Mouse (Mus musculus): Measurements from ENCODE around the gene Anapc1. TPM values are rescaled to one million over a fixed set of nuclear protein-coding genes. Genes with fewer than 3 reads are reported as not detected.
A peak's percentile ranks its signal among the peaks of the same experiment; 100 is the strongest.
"Not testable (repeated sequence)": the region's sequence is repeated elsewhere in the genome, so short reads cannot be mapped to it uniquely, and the experiment has no call there.

Gene Anapc1
- total RNA-seq, 1 experiment = 93.3 TPM

DNA sequence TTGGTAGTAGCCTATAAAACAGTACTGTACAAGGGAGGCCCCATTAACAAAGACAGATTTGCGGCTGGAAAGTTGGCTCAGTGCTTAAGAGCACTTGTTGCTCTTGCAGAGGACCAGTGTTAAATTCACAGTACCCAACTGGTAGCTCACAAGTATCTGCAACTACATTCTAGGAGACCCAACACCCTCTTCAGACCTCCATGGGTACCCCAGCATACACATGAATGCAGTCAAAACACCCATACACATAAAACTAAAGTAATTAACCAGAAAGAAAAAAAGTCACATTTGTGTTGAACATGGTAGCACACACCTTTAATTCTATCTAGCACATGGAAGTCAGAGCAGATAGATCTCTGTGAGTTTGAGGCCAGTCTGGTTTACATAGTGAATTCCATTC is 9.9 kb upstream of the Anapc1 start:
- TF ChIP-seq ZNF384 (IDR thresholded peaks at IDR 0.05; ENCODE audit: low read depth, low read length) (no peak), MAFK (IDR thresholded peaks at IDR 0.05; ENCODE audit: insufficient read depth, low read depth, low read length) (no peak), ZC3H11A (IDR thresholded peaks at IDR 0.05; ENCODE audit: borderline replicate concordance, low read depth, low read length) (no peak), CHD2 (IDR thresholded peaks at IDR 0.05; ENCODE audit: low read depth, low read length) (no peak), HCFC1 (IDR thresholded peaks at IDR 0.05; ENCODE audit: borderline replicate concordance, insufficient read depth, low read length) (no peak)
- in situ Hi-C loops (cut with MboI; ENCODE audit: low sequenced_read_pairs in 2 of 2, unreplicated experiment in 2 of 2) = loop anchor here in 1 of 2 experiments (10.0 kb wide), 1 partner anchor 118 kb away; the partner anchor contains the start of gene Tmem87b
- Histone ChIP-seq H3K27ac (ENCODE audit: insufficient read depth, low read depth, low read length, poor library complexity, severe bottlenecking) (no peak overlapping the region), H3K4me3 (ENCODE audit: insufficient read depth in 1 of 2, low read depth in 1 of 2, low read length in 2 of 2, poor library complexity in 1 of 2, severe bottlenecking in 1 of 2) (no peak overlapping the region), H3K9ac (ENCODE audit: insufficient read depth, low read depth, low read length, poor library complexity, severe bottlenecking) (no peak overlapping the region), H3K9me3 (ENCODE audit: control insufficient read depth, insufficient read depth, low read depth, low read length) (no peaks in the 10 kb centered on the region), H3K36me3 (ENCODE audit: control insufficient read depth, insufficient read depth, low read length, poor library complexity, severe bottlenecking) (no peaks in the 10 kb centered on the region), H3K4me1 (ENCODE audit: control insufficient read depth in 2 of 2, insufficient read depth in 2 of 2, low read length in 2 of 2, poor library complexity in 1 of 2) (no peaks in the 10 kb centered on the region)
- DNase-seq (ENCODE audit: low read depth, low spot score) = no peak

DNA sequence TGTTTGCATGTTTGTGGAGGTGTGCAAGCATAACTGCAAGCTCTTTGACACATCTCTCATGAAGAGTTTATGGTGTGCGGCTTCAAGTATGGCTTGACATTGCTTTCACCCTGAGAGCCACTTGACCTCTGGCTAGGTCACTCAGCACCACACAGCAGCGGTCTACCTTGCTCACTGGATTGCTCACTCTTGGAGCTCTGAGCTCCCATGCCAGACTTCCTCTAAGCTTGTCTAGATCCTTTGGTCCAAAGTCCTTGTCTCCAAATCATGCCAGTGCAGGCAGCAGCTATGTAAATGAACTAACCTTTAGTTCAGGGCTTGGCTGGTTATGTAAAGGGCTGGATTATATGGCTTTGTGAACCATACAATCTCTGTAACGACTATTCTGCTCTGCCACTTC is 9.2 kb upstream of the Anapc1 start:
- Histone ChIP-seq H3K9ac (ENCODE audit: insufficient read depth, low read depth, low read length, poor library complexity, severe bottlenecking) (no peak overlapping the region), H3K9me3 (ENCODE audit: control insufficient read depth, insufficient read depth, low read depth, low read length) (no peaks in the 10 kb centered on the region), H3K27ac (ENCODE audit: insufficient read depth, low read depth, low read length, poor library complexity, severe bottlenecking) (no peak overlapping the region), H3K4me1 (ENCODE audit: control insufficient read depth in 2 of 2, insufficient read depth in 2 of 2, low read length in 2 of 2, poor library complexity in 1 of 2) (no peaks in the 10 kb centered on the region), H3K4me3 (ENCODE audit: insufficient read depth in 1 of 2, low read depth in 1 of 2, low read length in 2 of 2, poor library complexity in 1 of 2, severe bottlenecking in 1 of 2) (no peak overlapping the region), H3K36me3 (ENCODE audit: control insufficient read depth, insufficient read depth, low read length, poor library complexity, severe bottlenecking) (no peaks in the 10 kb centered on the region)
- TF ChIP-seq ZC3H11A (IDR thresholded peaks at IDR 0.05; ENCODE audit: borderline replicate concordance, low read depth, low read length) = no peak
- no peak for TF ChIP-seq CHD2 (IDR thresholded peaks at IDR 0.05; ENCODE audit: low read depth, low read length)
- no peak for TF ChIP-seq MAFK (IDR thresholded peaks at IDR 0.05; ENCODE audit: insufficient read depth, low read depth, low read length)
- no peak for TF ChIP-seq ZNF384 (IDR thresholded peaks at IDR 0.05; ENCODE audit: low read depth, low read length)
- TF ChIP-seq HCFC1 (IDR thresholded peaks at IDR 0.05; ENCODE audit: borderline replicate concordance, insufficient read depth, low read length) = no peak
- in situ Hi-C loops (cut with MboI; ENCODE audit: low sequenced_read_pairs in 2 of 2, unreplicated experiment in 2 of 2) = loop anchor here in 1 of 2 experiments (10.0 kb wide), 1 partner anchor 118 kb away; the partner anchor contains the start of gene Tmem87b
- DNase-seq (ENCODE audit: low read depth, low spot score) = no peak

DNA sequence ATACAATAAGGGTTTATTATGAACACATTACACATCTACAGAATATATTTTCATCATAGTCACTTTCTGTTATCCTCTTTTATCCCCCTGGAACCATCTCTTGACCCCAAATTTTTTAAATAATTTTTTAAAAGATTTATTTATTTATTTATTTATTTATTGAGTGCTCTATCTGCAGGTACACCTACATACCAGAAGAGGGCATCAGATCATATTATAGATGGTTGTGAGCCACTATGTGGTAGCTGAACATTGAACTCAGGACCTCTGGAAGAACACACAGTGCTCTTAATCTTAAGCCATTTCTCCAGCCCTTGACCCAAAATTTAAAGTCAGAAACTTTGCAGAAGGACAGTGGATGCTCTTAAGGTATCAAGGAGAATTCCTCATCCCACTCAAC is 7.4 kb upstream of the Anapc1 start:
- Histone ChIP-seq H3K36me3 (ENCODE audit: control insufficient read depth, insufficient read depth, low read length, poor library complexity, severe bottlenecking) (no peaks in the 10 kb centered on the region), H3K9me3 (ENCODE audit: control insufficient read depth, insufficient read depth, low read depth, low read length) (no peaks in the 10 kb centered on the region), H3K4me1 (ENCODE audit: control insufficient read depth in 2 of 2, insufficient read depth in 2 of 2, low read length in 2 of 2, poor library complexity in 1 of 2) (no peaks in the 10 kb centered on the region), H3K4me3 (ENCODE audit: insufficient read depth in 1 of 2, low read depth in 1 of 2, low read length in 2 of 2, poor library complexity in 1 of 2, severe bottlenecking in 1 of 2) (no peak overlapping the region), H3K27ac (ENCODE audit: insufficient read depth, low read depth, low read length, poor library complexity, severe bottlenecking) (no peak overlapping the region), H3K9ac (ENCODE audit: insufficient read depth, low read depth, low read length, poor library complexity, severe bottlenecking) (no peak overlapping the region)
- no peak for DNase-seq (ENCODE audit: low read depth, low spot score)
- no peak for TF ChIP-seq CHD2 (IDR thresholded peaks at IDR 0.05; ENCODE audit: low read depth, low read length)
- no peak for TF ChIP-seq MAFK (IDR thresholded peaks at IDR 0.05; ENCODE audit: insufficient read depth, low read depth, low read length)
- TF ChIP-seq ZNF384 (IDR thresholded peaks at IDR 0.05; ENCODE audit: low read depth, low read length) = no peak
- no peak for TF ChIP-seq HCFC1 (IDR thresholded peaks at IDR 0.05; ENCODE audit: borderline replicate concordance, insufficient read depth, low read length)
- no peak for TF ChIP-seq ZC3H11A (IDR thresholded peaks at IDR 0.05; ENCODE audit: borderline replicate concordance, low read depth, low read length)
- in situ Hi-C loops (cut with MboI; ENCODE audit: low sequenced_read_pairs in 2 of 2, unreplicated experiment in 2 of 2) = loop anchor here in 1 of 2 experiments (10.0 kb wide), 1 partner anchor 120 kb away; the partner anchor contains the start of gene Tmem87b

DNA sequence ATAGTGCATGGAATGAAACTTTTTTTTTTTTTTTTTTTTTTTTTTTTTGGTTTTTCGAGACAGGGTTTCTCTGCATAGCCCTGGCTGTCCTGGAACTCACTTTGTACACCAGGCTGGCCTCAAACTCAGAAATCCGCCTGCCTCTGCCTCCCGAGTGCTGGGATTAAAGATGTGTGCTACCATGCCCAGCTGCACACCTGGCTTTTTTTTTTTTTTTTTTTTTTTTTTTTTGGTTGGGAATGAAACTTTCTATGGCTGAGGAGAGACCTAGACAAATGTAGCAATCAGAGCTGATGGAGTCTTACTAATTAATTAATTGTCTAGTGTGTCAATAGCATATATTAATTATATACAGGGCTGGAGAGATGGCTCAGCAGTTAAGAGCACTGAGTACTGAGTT is 6.6 kb upstream of the Anapc1 start:
- DNase-seq (ENCODE audit: low read depth, low spot score); H3K27ac ChIP-seq (ENCODE audit: insufficient read depth, low read depth, low read length, poor library complexity, severe bottlenecking); H3K4me3 ChIP-seq (ENCODE audit: insufficient read depth in 1 of 2, low read depth in 1 of 2, low read length in 2 of 2, poor library complexity in 1 of 2, severe bottlenecking in 1 of 2); H3K4me1 ChIP-seq (ENCODE audit: control insufficient read depth in 2 of 2, insufficient read depth in 2 of 2, low read length in 2 of 2, poor library complexity in 1 of 2); H3K9ac ChIP-seq (ENCODE audit: insufficient read depth, low read depth, low read length, poor library complexity, severe bottlenecking); H3K36me3 ChIP-seq (ENCODE audit: control insufficient read depth, insufficient read depth, low read length, poor library complexity, severe bottlenecking); H3K9me3 ChIP-seq (ENCODE audit: control insufficient read depth, insufficient read depth, low read depth, low read length): not testable (repeated sequence)
- in situ Hi-C loops (cut with MboI; ENCODE audit: low sequenced_read_pairs in 2 of 2, unreplicated experiment in 2 of 2) = loop anchor here in 1 of 2 experiments (10.0 kb wide), 1 partner anchor 121 kb away; the partner anchor contains the start of gene Tmem87b
- peak; percentile 67 for TF ChIP-seq ZNF384 (IDR thresholded peaks at IDR 0.05; ENCODE audit: low read depth, low read length)

DNA sequence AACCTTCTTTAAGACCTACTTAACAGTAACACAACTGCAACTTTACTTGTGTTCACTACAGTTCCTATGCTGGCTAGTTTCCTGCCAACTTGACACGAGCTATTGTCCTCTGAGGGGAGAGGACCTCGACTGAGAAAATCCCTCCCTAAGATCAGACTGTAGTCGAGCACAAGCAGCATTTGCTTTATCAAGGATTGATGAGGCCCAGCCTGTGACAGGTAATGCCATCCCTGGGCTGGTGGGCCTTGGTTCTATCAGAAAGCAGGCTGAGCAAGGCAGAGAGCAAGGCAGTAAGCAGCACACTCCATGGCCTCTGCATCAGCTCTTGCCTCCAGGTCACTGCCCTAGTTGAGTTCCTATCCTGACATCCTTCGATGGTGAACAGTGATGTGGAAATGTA is 6.0 kb upstream of the Anapc1 start:
- Histone ChIP-seq H3K4me1 (ENCODE audit: control insufficient read depth in 2 of 2, insufficient read depth in 2 of 2, low read length in 2 of 2, poor library complexity in 1 of 2) (no peaks in the 10 kb centered on the region), H3K9ac (ENCODE audit: insufficient read depth, low read depth, low read length, poor library complexity, severe bottlenecking) (no peak overlapping the region), H3K4me3 (ENCODE audit: insufficient read depth in 1 of 2, low read depth in 1 of 2, low read length in 2 of 2, poor library complexity in 1 of 2, severe bottlenecking in 1 of 2) (no peak overlapping the region), H3K27ac (ENCODE audit: insufficient read depth, low read depth, low read length, poor library complexity, severe bottlenecking) (no peak overlapping the region), H3K36me3 (ENCODE audit: control insufficient read depth, insufficient read depth, low read length, poor library complexity, severe bottlenecking) (no peaks in the 10 kb centered on the region), H3K9me3 (ENCODE audit: control insufficient read depth, insufficient read depth, low read depth, low read length) (no peaks in the 10 kb centered on the region)
- in situ Hi-C loops (cut with MboI; ENCODE audit: low sequenced_read_pairs in 2 of 2, unreplicated experiment in 2 of 2) = loop anchor here in 1 of 2 experiments (10.0 kb wide), 1 partner anchor 122 kb away; the partner anchor contains the start of gene Tmem87b
- no peak for TF ChIP-seq MAFK (IDR thresholded peaks at IDR 0.05; ENCODE audit: insufficient read depth, low read depth, low read length)
- no peak for TF ChIP-seq ZC3H11A (IDR thresholded peaks at IDR 0.05; ENCODE audit: borderline replicate concordance, low read depth, low read length)
- TF ChIP-seq ZNF384 (IDR thresholded peaks at IDR 0.05; ENCODE audit: low read depth, low read length) = no peak
- TF ChIP-seq CHD2 (IDR thresholded peaks at IDR 0.05; ENCODE audit: low read depth, low read length) = no peak
- no peak for TF ChIP-seq HCFC1 (IDR thresholded peaks at IDR 0.05; ENCODE audit: borderline replicate concordance, insufficient read depth, low read length)
- DNase-seq (ENCODE audit: low read depth, low spot score) = no peak
